Mouse (Mus musculus) erythroblast, embryonic 14.5 days (primary cell): Measurements from ENCODE around the gene Lrrc7. TPM values are rescaled to one million over a fixed set of nuclear protein-coding genes. Genes with fewer than 3 reads are reported as not detected.

Experiments
- H3K27me3 ChIP-seq: 2 replicates; pipeline ENCODE4 v1.6.1; 2012; ENCODE audit warnings: inconsistent platforms; ENCODE audit not compliant: control insufficient read depth
- H3K36me3 ChIP-seq: 2 replicates; pipeline ENCODE4 v1.6.1; 2012; ENCODE audit warnings: mild to moderate bottlenecking, inconsistent platforms; ENCODE audit not compliant: control insufficient read depth
- H3K4me1 ChIP-seq: 2 replicates; pipeline ENCODE4 v1.6.1; 2012; ENCODE audit warnings: inconsistent platforms; ENCODE audit not compliant: control insufficient read depth
- H3K4me3 ChIP-seq: replicated peaks from 2 replicates; pipeline ENCODE3; 2012; ENCODE audit warnings: moderate library complexity, mild to moderate bottlenecking, inconsistent platforms
- H3K9me3 ChIP-seq: 2 replicates; pipeline ENCODE4 v1.6.1; 2012; ENCODE audit warnings: low read length, inconsistent platforms, mixed read lengths; ENCODE audit not compliant: control insufficient read depth
- GATA1 ChIP-seq: IDR thresholded peaks from 2 replicates; pipeline ENCODE4 v1.6.1; 2012; ENCODE audit warnings: low read length, inconsistent platforms, mixed read lengths
- TAL1 ChIP-seq: IDR thresholded peaks from 3 replicates; pipeline ENCODE4 v1.6.1; 2012; ENCODE audit warnings: low read length, inconsistent platforms, mixed read lengths
- polyA plus RNA-seq: library from polyadenylated mRNA; stranded (reverse); fragments of >175 nt; gene quantifications from 2 replicates; pipeline ENCODE4 v1.2.3, GENCODE M21; 2012

Lrrc7 gene
- polyA plus RNA-seq, 1 experiment = not detected

DNA sequence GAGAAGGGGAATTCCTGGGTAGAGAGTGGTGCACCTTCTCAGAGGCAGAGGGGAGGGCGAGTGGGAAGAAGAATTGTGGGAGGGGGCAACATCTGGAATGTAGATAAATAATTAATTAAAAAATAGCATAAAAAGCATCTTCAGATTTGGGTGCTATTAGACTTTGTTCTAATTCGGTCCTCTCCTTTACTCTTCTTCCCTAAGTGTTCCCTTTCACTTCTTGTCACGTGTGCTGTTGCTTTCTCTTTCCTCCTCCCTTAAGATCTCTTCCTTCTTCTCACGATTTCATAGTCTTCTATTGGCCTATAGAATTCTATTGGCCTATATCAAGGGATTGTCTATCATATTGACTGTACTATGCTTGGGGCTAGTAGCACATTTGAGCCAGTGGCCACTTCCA, 398.9 kb downstream of the Lrrc7 start:
- Histone ChIP-seq H3K9me3 (peaks cover 8% of the 10 kb centered on the region), H3K4me3 (no peak overlapping the region), H3K36me3 (no peaks in the 10 kb centered on the region), H3K4me1 (no peaks in the 10 kb centered on the region), H3K27me3 (no peaks in the 10 kb centered on the region)
- no peak for TF ChIP-seq TAL1
- no peak for TF ChIP-seq GATA1

DNA sequence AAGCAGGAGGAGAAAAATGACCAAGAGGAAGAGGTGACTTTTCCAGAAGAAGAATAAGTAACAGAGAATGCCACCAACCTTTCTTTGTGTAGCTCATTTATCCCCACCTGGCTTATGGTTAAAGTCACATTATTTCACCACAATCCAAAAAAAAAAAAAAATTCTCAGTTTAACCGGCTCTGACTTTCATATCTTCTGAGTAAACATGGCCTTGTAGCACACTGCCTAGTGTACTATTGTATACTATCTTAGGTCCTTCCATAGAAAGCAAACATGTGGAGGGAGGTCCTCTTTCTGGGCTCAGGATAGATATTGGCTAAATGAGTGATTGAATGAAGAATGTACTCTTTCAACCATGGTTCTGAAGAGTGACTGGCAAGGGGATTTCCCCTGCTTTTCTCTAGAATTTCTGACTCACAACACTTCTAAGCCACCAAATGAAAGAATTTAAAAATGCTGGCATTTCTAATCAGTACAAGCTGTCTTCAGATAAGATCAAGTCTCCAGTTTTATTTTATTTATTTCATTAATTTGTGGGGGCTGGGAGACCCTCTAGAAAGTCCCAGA, 400.0 kb downstream of the Lrrc7 start:
- no peak overlapping the region for H3K4me3 ChIP-seq
- no peaks in the 10 kb centered on the region for H3K27me3 ChIP-seq
- H3K36me3 ChIP-seq = no peaks in the 10 kb centered on the region
- TF ChIP-seq GATA1 (no peak), TAL1 (no peak)
- H3K4me1 ChIP-seq = no peaks in the 10 kb centered on the region
- peaks cover 8% of the 10 kb centered on the region for H3K9me3 ChIP-seq

DNA sequence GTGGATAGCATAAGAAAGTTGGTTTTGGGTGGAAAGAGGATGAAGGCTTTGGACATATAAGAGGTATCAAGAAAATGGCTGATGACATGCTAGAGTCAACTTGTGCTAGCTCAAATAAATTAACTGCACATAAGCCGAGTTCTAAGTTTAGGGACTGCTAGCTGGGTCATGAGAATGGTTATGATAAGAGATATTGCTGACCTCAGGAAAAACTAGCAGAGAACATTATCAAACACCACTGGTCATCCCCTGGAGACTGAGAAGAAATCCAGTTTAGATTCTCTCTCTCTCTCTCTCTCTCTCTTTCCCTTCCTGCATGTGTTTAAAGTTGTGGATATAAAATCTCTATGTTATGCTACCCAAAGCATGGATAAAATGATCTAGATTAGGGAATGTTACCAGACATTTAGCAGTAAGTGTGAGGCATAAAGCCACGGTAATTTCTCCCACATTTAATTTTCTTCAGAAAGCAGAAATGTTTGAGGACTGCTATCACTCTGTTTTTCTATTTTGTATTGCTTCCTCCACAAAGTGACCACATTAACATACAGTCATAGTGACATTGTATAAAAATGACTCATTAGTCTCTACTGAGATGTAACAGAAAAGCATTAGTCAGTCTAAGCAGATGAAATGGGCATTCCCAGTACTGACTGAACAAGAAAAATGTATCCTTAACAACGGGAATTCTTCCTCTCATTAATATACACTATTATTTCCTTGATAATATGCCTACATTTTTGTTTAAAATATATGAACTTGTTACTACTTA, 406.3 kb downstream of the Lrrc7 start:
- Histone ChIP-seq H3K4me3 (no peak overlapping the region), H3K4me1 (no peaks in the 10 kb centered on the region), H3K9me3 (peaks cover 6% of the 10 kb centered on the region), H3K36me3 (no peaks in the 10 kb centered on the region), H3K27me3 (no peaks in the 10 kb centered on the region)
- no peak for TF ChIP-seq TAL1

DNA sequence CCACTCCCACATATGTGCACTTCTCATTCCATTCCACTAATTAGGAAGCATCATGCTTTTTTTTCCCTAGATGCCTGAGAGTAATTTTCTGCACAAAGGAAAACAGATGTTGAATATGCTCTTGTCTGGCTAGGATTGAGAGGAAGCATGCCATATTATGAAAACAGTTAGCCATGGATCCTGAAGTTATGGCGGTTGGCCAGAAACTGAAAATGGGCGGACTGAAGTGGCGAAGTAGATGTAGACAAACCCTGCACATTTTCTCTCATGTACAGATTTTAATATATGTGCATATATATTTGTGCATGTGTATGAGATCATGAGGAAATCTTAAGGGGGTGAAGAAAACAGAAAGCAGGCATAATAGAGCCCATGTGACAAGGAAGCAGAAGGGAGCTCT, 407.9 kb downstream of the Lrrc7 start:
- Histone ChIP-seq H3K27me3 (no peaks in the 10 kb centered on the region), H3K4me1 (no peaks in the 10 kb centered on the region), H3K4me3 (no peak overlapping the region), H3K9me3 (no peaks in the 10 kb centered on the region), H3K36me3 (no peaks in the 10 kb centered on the region)
- TF ChIP-seq TAL1 = no peak

DNA sequence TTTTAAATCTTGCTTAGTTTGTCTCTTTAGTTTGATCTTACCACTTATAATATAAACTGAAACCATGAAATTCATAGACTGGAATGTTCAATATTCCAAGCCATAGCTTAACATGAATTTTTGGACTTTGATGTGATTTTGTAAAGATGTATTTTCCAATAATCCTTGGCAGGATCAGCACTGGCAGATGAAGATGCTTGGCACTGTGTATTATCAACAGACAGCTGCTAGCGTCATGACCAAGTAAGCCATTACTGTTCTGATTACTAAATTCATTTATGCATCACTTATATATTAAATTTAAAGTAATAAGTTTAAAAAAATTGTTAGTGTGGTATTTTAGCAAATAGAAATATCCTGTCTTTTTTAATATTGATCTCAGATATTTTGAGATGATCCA, 413.0 kb downstream of the Lrrc7 start:
- H3K9me3 ChIP-seq = no peaks in the 10 kb centered on the region
- H3K27me3 ChIP-seq = no peaks in the 10 kb centered on the region
- no peak for TF ChIP-seq TAL1
- TF ChIP-seq GATA1 = no peak
- no peaks in the 10 kb centered on the region for H3K4me1 ChIP-seq
- no peaks in the 10 kb centered on the region for H3K36me3 ChIP-seq
- no peak overlapping the region for H3K4me3 ChIP-seq

DNA sequence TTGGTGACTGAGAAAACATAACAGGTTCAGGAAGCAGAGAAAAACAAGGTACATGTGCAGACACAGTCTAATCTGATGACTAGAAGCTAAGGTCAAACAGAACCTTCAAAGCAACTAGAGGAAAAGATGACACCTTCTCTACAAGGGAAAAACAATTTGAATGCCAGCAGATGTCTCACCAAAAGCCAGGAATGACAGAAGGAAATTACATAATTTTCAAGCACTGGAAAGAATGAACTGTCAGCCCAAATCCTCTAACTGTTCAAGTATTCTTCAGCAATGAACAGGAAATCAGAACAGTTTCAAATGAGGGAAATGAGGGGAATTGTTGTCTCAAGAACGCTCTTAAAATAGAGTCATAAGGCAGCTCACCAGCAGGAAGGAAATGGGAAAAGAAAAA, 421.4 kb downstream of the Lrrc7 start:
- TF ChIP-seq TAL1 = no peak

DNA sequence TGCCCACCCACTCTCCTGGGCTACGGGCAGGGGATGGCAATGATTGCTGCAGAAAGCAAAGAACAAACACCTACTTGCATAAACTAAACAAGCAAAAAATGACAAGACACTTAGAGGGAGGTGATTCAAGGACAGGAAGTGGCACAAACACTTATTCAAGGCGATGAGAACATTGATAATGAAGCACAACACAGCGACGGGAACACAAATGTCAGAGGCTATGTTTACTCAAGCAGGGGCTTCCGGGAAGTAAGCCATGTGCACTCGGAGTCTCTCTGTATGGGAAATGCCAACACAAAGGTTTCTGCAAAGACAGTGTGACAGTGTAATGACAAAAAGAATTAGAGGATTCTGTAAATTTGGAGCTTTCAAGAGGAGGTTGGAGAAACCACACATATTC, 424.2 kb downstream of the Lrrc7 start:
- no peaks in the 10 kb centered on the region for H3K27me3 ChIP-seq
- no peaks in the 10 kb centered on the region for H3K9me3 ChIP-seq
- no peaks in the 10 kb centered on the region for H3K4me1 ChIP-seq
- H3K4me3 ChIP-seq = no peak overlapping the region
- TF ChIP-seq TAL1 (no peak), GATA1 (no peak)
- H3K36me3 ChIP-seq = no peaks in the 10 kb centered on the region

More for the DNA sequence above, 421.4 kb downstream of the Lrrc7 start:
- Histone ChIP-seq H3K4me3 (no peak overlapping the region), H3K9me3 (no peaks in the 10 kb centered on the region), H3K4me1 (no peaks in the 10 kb centered on the region), H3K36me3 (no peaks in the 10 kb centered on the region), H3K27me3 (no peaks in the 10 kb centered on the region)

DNA sequence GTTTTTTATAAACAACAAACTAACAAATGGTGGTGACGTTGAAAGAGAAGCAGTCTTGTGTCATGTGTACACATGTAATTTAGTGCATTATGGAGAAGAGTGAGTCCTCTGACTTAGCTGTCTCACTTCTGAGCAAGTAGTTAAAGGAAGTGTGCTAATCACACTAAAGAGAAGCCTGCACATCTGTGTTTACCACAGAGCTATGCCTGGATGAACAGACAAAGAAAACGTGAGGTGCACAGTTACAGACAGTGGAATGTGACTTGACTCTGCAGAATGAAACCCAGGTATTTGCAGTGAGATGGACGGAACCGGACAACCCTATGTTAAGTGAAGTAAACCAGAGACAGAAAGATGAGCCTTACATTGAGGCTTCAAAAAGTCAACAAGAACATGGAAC, 430.3 kb downstream of the Lrrc7 start:
- no peak for TF ChIP-seq TAL1
- TF ChIP-seq GATA1 = no peak
- Histone ChIP-seq H3K27me3 (no peaks in the 10 kb centered on the region), H3K9me3 (no peaks in the 10 kb centered on the region), H3K4me3 (no peak overlapping the region), H3K4me1 (no peaks in the 10 kb centered on the region), H3K36me3 (no peaks in the 10 kb centered on the region)

DNA sequence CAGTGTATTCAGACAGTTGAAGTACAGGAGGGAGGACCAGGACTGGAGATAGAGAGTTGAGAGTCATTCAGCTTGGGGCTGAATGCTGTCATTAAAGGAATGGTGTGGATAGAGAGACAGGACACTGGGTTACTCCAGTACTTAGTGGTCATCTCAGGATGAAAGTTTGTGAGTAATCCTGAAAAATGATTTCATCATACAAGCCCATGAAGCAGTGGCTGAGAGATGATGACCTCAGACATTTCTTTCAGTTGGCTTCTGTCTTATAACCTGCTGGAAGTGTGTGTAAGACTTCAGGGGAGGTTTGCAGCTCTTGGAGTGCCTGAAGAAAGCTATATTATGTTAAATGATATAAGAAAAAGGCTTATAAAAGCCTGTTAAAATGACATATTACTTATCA, 430.8 kb downstream of the Lrrc7 start:
- Histone ChIP-seq H3K4me3 (no peak overlapping the region), H3K9me3 (no peaks in the 10 kb centered on the region), H3K27me3 (no peaks in the 10 kb centered on the region), H3K36me3 (no peaks in the 10 kb centered on the region), H3K4me1 (no peaks in the 10 kb centered on the region)
- TF ChIP-seq GATA1 = no peak
- TF ChIP-seq TAL1 = no peak

DNA sequence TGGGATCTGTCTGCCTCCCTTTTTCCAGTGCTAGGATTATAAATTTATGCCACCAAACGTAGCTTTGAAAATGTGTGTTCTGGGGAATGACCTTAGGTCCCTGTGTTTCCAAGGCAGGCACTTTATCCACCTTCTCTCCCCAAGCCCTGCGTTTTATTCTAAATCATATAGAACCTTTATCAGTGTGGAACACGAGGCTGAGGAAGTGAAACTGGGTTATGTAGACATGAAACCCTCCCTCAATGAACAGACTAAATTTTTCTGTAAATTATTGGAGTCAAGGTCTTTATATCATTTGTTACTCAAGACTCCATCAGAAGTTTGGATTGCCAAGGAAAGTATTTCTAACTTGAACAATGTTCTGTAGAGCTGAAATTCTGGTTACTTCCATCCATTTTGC, 439.1 kb downstream of the Lrrc7 start:
- Histone ChIP-seq H3K27me3 (no peaks in the 10 kb centered on the region), H3K4me3 (no peak overlapping the region), H3K36me3 (no peaks in the 10 kb centered on the region), H3K9me3 (no peaks in the 10 kb centered on the region), H3K4me1 (no peaks in the 10 kb centered on the region)
- TF ChIP-seq TAL1 = no peak
- TF ChIP-seq GATA1 = no peak
